Mouse (Mus musculus): ENCODE results near the gene Ccnd3. TPM values are rescaled to one million over a fixed set of nuclear protein-coding genes. Genes with fewer than 3 reads are reported as not detected.
A peak's percentile ranks its signal among the peaks of the same experiment; 100 is the strongest.

Ccnd3 gene
- polyA plus RNA-seq, 1 experiment = 292 TPM

DNA sequence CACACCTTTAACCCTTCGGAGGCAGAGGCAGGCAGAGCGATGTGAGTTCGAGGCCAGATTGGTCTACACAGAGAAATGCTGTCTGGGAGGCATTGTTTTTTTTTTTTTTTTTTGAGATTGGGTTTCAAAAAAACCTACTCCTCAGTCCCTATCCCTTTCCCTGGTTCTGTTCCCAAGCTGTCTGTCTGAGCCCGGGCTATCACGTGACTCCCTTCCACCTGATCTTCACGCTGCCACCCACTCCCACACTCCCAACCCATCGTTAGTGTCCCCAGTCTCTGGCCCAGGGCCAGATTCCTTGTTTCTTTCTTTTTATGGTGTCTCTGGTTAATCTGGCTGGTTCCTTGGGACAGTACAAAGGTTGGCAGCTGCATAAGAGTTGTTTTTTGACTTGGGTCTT, 46.2 kb downstream of the Ccnd3 start:
- Histone ChIP-seq H3K4me3 (replicated peaks) (no peak overlapping the region), H3K4me1 (ENCODE audit: control insufficient read depth) (peaks cover 24% of the 10 kb centered on the region), H3K36me3 (ENCODE audit: control insufficient read depth) (no peaks in the 10 kb centered on the region), H3K9me3 (ENCODE audit: control insufficient read depth, low read length) (no peaks in the 10 kb centered on the region), H3K27me3 (ENCODE audit: control insufficient read depth) (no peaks in the 10 kb centered on the region)
- TF ChIP-seq GATA1 (IDR thresholded peaks at IDR 0.05; ENCODE audit: low read length) (no peak), TAL1 (IDR thresholded peaks at IDR 0.05; ENCODE audit: low read length) (no peak)

DNA sequence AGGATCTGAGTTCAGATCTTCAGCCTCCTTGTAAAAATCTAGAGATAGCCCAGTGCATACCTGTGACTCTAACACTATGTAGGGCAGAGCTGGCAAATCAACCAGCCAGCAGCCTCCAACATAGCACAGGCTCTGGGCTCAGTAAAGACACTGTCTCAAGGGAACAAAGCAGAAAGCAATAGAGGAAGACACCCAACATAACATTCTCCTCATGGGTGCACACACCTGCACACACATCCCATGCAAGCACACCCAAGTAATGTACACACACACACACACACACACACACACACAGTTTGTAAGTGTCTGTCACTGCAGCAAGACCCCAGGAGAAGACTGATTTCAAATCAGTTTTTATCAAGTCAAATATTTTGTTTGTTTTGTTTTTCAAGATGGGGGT, 48.1 kb downstream of the Ccnd3 start:
- Histone ChIP-seq H3K4me3 (replicated peaks) (no peak overlapping the region), H3K36me3 (ENCODE audit: control insufficient read depth) (no peaks in the 10 kb centered on the region), H3K9me3 (ENCODE audit: control insufficient read depth, low read length) (no peaks in the 10 kb centered on the region), H3K4me1 (ENCODE audit: control insufficient read depth) (peaks cover 33% of the 10 kb centered on the region), H3K27me3 (ENCODE audit: control insufficient read depth) (no peaks in the 10 kb centered on the region)
- no peak for TF ChIP-seq GATA1 (IDR thresholded peaks at IDR 0.05; ENCODE audit: low read length)
- TF ChIP-seq TAL1 (IDR thresholded peaks at IDR 0.05; ENCODE audit: low read length) = no peak

DNA sequence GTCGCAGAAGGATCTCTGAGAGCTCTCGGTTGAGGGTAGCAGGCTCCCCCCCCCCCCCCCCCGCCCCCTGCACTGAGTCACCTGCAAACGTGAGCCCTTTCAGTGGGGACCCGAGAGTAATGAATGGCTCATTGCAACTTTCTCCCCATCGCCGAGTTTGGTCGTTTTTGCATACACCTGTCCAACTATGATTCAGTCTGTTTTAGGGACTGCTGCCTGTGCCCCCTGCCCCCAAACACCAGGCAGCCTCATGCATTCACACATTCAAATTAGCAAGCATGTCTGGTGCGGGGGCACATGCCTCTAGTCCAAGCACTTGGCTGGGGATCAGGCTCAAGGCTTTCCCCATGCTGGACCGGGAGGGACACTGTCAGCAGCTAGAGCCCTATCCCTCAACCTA, 49.8 kb downstream of the Ccnd3 start:
- Histone ChIP-seq H3K36me3 (ENCODE audit: control insufficient read depth) (no peaks in the 10 kb centered on the region), H3K27me3 (ENCODE audit: control insufficient read depth) (no peaks in the 10 kb centered on the region), H3K4me1 (ENCODE audit: control insufficient read depth) (peaks cover 33% of the 10 kb centered on the region), H3K9me3 (ENCODE audit: control insufficient read depth, low read length) (no peaks in the 10 kb centered on the region), H3K4me3 (replicated peaks) (no peak overlapping the region)
- TF ChIP-seq GATA1 (IDR thresholded peaks at IDR 0.05; ENCODE audit: low read length) (no peak), TAL1 (IDR thresholded peaks at IDR 0.05; ENCODE audit: low read length) (no peak)

GRCm38 (mm10) chr17:47557179-47557578, 52.3 kb downstream of the Ccnd3 start:
- Histone ChIP-seq H3K36me3 (ENCODE audit: control insufficient read depth) (no peaks in the 10 kb centered on the region), H3K4me1 (ENCODE audit: control insufficient read depth) (peaks cover 34% of the 10 kb centered on the region), H3K9me3 (ENCODE audit: control insufficient read depth, low read length) (no peaks in the 10 kb centered on the region), H3K27me3 (ENCODE audit: control insufficient read depth) (no peaks in the 10 kb centered on the region), H3K4me3 (replicated peaks) (no peak overlapping the region)
- no peak for TF ChIP-seq TAL1 (IDR thresholded peaks at IDR 0.05; ENCODE audit: low read length)
- no peak for TF ChIP-seq GATA1 (IDR thresholded peaks at IDR 0.05; ENCODE audit: low read length)

DNA sequence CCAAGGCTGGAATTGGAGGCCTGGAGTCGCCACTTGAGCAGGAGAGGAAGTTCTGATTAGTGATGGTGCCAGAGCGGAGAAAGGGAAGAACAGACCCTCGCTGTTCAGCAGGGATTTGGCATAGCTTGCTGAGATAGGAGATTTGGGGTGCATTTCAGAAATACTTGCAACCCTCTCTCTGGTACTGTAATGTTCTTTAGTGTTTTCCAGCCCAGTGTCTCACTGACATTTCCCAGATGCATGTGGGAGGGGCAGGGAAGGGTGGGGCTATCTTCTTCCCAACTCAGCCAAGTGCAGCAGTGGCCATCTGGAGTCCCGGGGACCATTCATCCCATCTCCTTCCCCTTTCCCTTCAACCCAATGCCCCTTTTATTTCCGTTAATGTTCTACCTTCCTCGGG, 54.9 kb downstream of the Ccnd3 start:
- Histone ChIP-seq H3K9me3 (ENCODE audit: control insufficient read depth, low read length) (no peaks in the 10 kb centered on the region), H3K36me3 (ENCODE audit: control insufficient read depth) (no peaks in the 10 kb centered on the region), H3K4me1 (ENCODE audit: control insufficient read depth) (peaks cover 43% of the 10 kb centered on the region), H3K4me3 (replicated peaks) (no peak overlapping the region), H3K27me3 (ENCODE audit: control insufficient read depth) (no peaks in the 10 kb centered on the region)
- TF ChIP-seq TAL1 (IDR thresholded peaks at IDR 0.05; ENCODE audit: low read length) (no peak), GATA1 (IDR thresholded peaks at IDR 0.05; ENCODE audit: low read length) (no peak)

DNA sequence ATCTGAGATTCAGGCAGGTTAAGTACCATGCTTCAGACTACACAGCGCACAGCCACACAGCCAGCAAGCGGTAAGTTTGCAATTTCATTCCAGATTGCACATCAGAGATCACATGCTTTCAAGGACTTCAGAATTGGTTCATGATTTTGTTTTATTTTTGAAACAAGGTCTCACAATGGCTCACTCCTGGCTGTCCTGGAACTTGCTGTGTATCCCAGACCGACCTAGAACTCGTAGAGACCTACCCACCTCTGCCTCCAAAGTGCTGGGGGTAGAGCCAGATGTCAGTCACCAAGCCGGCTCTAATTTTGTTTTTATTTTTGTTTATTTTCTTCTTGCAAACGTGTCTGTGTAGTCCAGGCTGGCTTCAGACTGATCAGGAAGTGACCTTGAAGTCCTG, 58.0 kb downstream of the Ccnd3 start:
- H3K27me3 ChIP-seq (ENCODE audit: control insufficient read depth) = no peaks in the 10 kb centered on the region
- H3K9me3 ChIP-seq (ENCODE audit: control insufficient read depth, low read length) = no peaks in the 10 kb centered on the region
- TF ChIP-seq TAL1 (IDR thresholded peaks at IDR 0.05; ENCODE audit: low read length) = no peak
- no peak for TF ChIP-seq GATA1 (IDR thresholded peaks at IDR 0.05; ENCODE audit: low read length)
- peaks cover 63% of the 10 kb centered on the region for H3K4me1 ChIP-seq (ENCODE audit: control insufficient read depth)
- no peaks in the 10 kb centered on the region; the same call in none of the 2 replicates for H3K36me3 ChIP-seq (ENCODE audit: control insufficient read depth)
- no peak overlapping the region for H3K4me3 ChIP-seq (replicated peaks)

GRCm38 (mm10) chr17:47564612-47565011, 59.8 kb downstream of the Ccnd3 start:
- H3K4me1 ChIP-seq (ENCODE audit: control insufficient read depth) = peaks cover 73% of the 10 kb centered on the region
- H3K4me3 ChIP-seq (replicated peaks) = no peak overlapping the region

GRCm38 (mm10) chr17:47566133-47566532, 61.3 kb downstream of the Ccnd3 start:
- Histone ChIP-seq H3K9me3 (ENCODE audit: control insufficient read depth, low read length) (no peaks in the 10 kb centered on the region), H3K4me3 (replicated peaks) (no peak overlapping the region), H3K27me3 (ENCODE audit: control insufficient read depth) (no peaks in the 10 kb centered on the region), H3K36me3 (ENCODE audit: control insufficient read depth) (peaks cover 2% of the 10 kb centered on the region), H3K4me1 (ENCODE audit: control insufficient read depth) (peaks cover 71% of the 10 kb centered on the region)
- TF ChIP-seq GATA1 (IDR thresholded peaks at IDR 0.05; ENCODE audit: low read length) (no peak), TAL1 (IDR thresholded peaks at IDR 0.05; ENCODE audit: low read length) (no peak)

More at GRCm38 (mm10) chr17:47564612-47565011, 59.8 kb downstream of the Ccnd3 start:
- no peaks in the 10 kb centered on the region for H3K9me3 ChIP-seq (ENCODE audit: control insufficient read depth, low read length)
- no peaks in the 10 kb centered on the region for H3K27me3 ChIP-seq (ENCODE audit: control insufficient read depth)
- H3K36me3 ChIP-seq (ENCODE audit: control insufficient read depth) = no peaks in the 10 kb centered on the region; the same call in none of the 2 replicates
- no peak for TF ChIP-seq GATA1 (IDR thresholded peaks at IDR 0.05; ENCODE audit: low read length)
- no peak for TF ChIP-seq TAL1 (IDR thresholded peaks at IDR 0.05; ENCODE audit: low read length)

DNA sequence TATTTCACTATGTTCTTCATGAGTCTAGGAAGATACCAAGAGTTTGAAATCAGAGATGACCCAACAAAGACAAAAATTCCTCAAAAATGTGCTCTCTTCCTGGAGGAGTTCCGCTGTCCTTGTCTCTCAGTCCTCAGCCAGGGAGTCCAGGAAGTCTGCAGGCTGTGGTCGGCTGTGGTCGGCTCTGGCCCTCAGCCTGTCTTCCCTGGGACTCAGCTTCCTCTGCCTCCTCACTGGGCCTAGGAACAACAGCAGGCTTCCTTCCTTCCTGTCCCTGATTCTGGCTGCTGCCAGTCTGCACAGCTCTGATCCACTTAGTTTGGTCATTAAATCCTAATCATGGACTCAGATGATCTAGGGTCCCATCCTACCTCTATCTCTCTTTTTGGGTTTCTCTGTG, 62.4 kb downstream of the Ccnd3 start:
- Histone ChIP-seq H3K9me3 (ENCODE audit: control insufficient read depth, low read length) (no peaks in the 10 kb centered on the region), H3K4me3 (replicated peaks) (no peak overlapping the region), H3K36me3 (ENCODE audit: control insufficient read depth) (peaks cover 4% of the 10 kb centered on the region), H3K4me1 (ENCODE audit: control insufficient read depth) (peaks cover 82% of the 10 kb centered on the region), H3K27me3 (ENCODE audit: control insufficient read depth) (no peaks in the 10 kb centered on the region)
- TF ChIP-seq GATA1 (IDR thresholded peaks at IDR 0.05; ENCODE audit: low read length) (no peak), TAL1 (IDR thresholded peaks at IDR 0.05; ENCODE audit: low read length) (no peak)

- Histone ChIP-seq H3K27me3 (ENCODE audit: control insufficient read depth) (no peaks in the 10 kb centered on the region), H3K4me1 (ENCODE audit: control insufficient read depth) (peaks cover 91% of the 10 kb centered on the region), H3K4me3 (replicated peaks) (peak overlapping the region; percentile 36), H3K36me3 (ENCODE audit: control insufficient read depth) (peaks cover 4% of the 10 kb centered on the region), H3K9me3 (ENCODE audit: control insufficient read depth, low read length) (no peaks in the 10 kb centered on the region)
- TF ChIP-seq TAL1 (IDR thresholded peaks at IDR 0.05; ENCODE audit: low read length) (peak; percentile 67), GATA1 (IDR thresholded peaks at IDR 0.05; ENCODE audit: low read length) (peak; percentile 84)
Measured at GRCm38 (mm10) chr17:47568389-47568788, 63.5 kb downstream of the Ccnd3 start.
